Mouse (Mus musculus): Measurements from ENCODE around the gene Gm29776.

Gene Gm29776

DNA sequence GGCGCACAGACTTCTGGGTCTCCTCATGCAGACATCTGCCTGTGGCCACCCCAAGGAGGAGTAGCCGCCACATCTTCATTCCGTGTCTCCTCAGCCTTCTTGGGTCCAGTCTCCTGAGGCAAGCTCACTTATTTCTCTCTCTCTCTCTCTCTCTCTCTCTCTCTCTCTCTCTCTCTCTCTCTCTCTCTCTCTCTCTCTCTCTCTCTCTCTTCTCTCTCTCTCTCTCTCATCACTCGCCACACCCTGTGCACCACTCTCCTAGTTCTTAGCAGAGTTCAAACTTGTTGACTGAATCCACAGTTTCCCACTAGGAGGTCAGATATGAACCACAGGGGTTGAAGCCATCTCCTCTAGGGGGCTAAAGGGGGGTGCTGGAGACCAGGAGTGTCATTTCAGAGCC lies at the start of gene Gm29776:
Gene Gm29776 (minus strand): TSS at position 101 of the 400 bp plus-strand sequence.
- no peak for DNase-seq (ENCODE audit: low spot score in 2 of 2)

GRCm38 (mm10) chr14:54746038-54746437 lies 47.4 kb upstream of the Gm29776 start:
- DNase-seq (ENCODE audit: low spot score in 2 of 2) = no peak

DNA sequence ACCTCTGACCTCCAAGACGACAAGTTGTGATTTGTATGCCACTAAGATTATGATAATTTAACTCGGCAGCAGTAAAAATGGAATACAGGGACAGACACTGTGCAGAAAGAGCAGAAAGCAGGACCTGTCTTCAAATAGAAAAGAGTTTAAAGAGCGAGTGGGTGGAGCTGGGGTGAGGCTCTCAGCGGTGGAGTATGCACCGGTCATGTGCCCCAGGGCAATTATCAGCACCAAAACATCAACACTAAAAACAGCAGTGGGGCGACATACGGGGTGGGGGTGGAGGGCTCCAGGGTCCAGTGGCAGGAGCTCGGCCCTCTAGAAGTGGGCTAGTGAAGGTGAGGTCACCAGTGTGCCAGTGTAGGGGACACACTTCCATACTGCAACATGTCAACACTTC lies 45.8 kb upstream of the Gm29776 start:
- no peak for DNase-seq (ENCODE audit: low spot score in 2 of 2)

GRCm38 (mm10) chr14:54742375-54742774 lies 43.7 kb upstream of the Gm29776 start:
- DNase-seq (ENCODE audit: low spot score in 2 of 2) = no peak

GRCm38 (mm10) chr14:54741721-54742120 lies 43.1 kb upstream of the Gm29776 start:
- DNase-seq (ENCODE audit: low spot score in 2 of 2) = no peak

DNA sequence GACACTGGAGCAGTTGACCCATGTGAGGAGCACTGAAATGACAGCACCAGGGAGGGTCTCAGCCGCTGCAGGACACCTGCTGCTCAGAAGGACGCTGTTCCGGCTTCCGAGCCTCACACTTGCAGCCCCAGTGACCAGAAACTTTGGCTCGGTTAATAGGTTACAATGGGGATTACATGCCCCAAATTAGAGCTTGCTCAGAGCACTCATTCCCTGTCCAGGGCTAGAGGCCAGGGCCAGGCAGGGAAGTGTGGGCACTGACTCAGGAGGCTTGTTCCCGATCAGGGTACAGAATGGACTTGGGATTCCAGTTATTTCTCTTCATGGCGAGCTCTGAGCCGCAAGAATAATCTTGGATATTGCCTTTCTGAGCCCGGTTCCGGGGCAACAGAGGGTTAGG lies 39.0 kb upstream of the Gm29776 start:
- DNase-seq (ENCODE audit: low spot score in 2 of 2) = no peak

GRCm38 (mm10) chr14:54736555-54737552 lies 38.2 kb upstream of the Gm29776 start:
- DNase-seq (ENCODE audit: low spot score in 2 of 2) = no peak

DNA sequence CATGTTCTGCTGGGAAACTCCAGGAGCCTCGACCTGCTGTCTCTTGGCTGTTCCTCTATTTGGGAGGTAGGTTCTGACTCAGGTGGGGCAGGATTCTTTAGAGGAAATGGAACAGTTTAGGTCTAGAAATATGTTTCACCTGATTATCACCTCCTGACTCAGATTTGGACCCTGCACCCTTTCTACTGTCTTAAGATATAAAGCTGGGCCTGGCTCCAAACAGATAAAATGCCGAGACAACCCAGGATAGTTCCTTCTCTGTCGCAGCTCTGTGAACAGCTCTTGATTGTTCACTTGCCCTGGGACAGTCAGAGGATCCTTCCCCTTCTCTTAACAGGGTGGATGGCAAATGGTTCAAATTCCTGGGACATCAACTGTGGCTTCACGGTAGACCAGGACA lies 36.6 kb upstream of the Gm29776 start:
- DNase-seq (ENCODE audit: low spot score in 2 of 2) = no peak

GRCm38 (mm10) chr14:54734004-54734403 lies 35.4 kb upstream of the Gm29776 start:
- no peak for DNase-seq (ENCODE audit: low spot score in 2 of 2)

GRCm38 (mm10) chr14:54732206-54732605 lies 33.6 kb upstream of the Gm29776 start:
- DNase-seq (ENCODE audit: low spot score in 2 of 2) = no peak

GRCm38 (mm10) chr14:54730305-54730704 lies 31.7 kb upstream of the Gm29776 start:
- DNase-seq (ENCODE audit: low spot score in 2 of 2) = no peak

GRCm38 (mm10) chr14:54728823-54729653 lies 30.4 kb upstream of the Gm29776 start:
- no peak for DNase-seq (ENCODE audit: low spot score in 2 of 2)

GRCm38 (mm10) chr14:54727565-54727964 lies 28.9 kb upstream of the Gm29776 start:
- DNase-seq (ENCODE audit: low spot score in 2 of 2) = no peak

- DNase-seq (ENCODE audit: low spot score in 2 of 2) = no peak
These were observed 25.4 kb upstream of the Gm29776 start for GRCm38 (mm10) chr14:54724049-54724448.

GRCm38 (mm10) chr14:54721711-54722110 lies 23.1 kb upstream of the Gm29776 start:
- no peak for DNase-seq (ENCODE audit: low spot score in 2 of 2)

GRCm38 (mm10) chr14:54720654-54721350 lies 22.2 kb upstream of the Gm29776 start:
- no peak for DNase-seq (ENCODE audit: low spot score in 2 of 2)

- no peak for DNase-seq (ENCODE audit: low spot score in 2 of 2)
These were observed 21.4 kb upstream of the Gm29776 start for GRCm38 (mm10) chr14:54720041-54720440.

DNA sequence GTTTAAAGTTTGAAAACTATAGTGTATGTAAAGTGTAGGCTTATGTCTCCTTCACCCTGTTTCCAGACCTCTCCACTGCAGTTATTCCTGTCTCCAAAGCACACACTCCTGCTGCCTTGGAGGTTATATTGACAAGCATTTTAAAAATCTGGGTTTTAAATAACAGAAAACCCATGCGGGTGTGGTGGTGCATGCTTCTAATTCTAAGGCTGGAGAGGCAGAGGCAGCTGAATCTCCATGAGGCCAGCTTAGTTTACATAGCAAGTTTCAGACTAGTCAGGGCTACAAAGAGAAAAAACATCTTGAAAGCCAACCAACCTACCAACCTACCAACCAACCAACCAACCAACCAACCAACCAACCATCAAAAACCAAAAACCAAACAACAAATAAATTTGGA lies 16.8 kb upstream of the Gm29776 start:
- DNase-seq (ENCODE audit: low spot score in 2 of 2) = no peak

- DNase-seq (ENCODE audit: low spot score in 2 of 2) = no peak
These were observed 16.0 kb upstream of the Gm29776 start for GRCm38 (mm10) chr14:54714617-54715081.

- DNase-seq (ENCODE audit: low spot score in 2 of 2) = peak; percentile 60 to 65
These were observed 15.5 kb upstream of the Gm29776 start for GRCm38 (mm10) chr14:54714121-54714520.

- peak in 1 of 2 experiments; percentile 47 for DNase-seq (ENCODE audit: low spot score in 2 of 2)
These were observed 14.2 kb upstream of the Gm29776 start for GRCm38 (mm10) chr14:54712861-54713260.

GRCm38 (mm10) chr14:54712074-54712473 lies 13.4 kb upstream of the Gm29776 start, which contains the start of gene Cebpe:
TSS of gene Cebpe (minus strand) at chr14:54712174.
- no peak for DNase-seq (ENCODE audit: low spot score in 2 of 2)
